Mouse (Mus musculus) embryonic fibroblast, embryonic 13.5 days (primary cell): ENCODE measurements at regions not wholly inside any gene's neighbourhood (a gene's known extent, or its start where the extent isn't known, plus 50 kb on each side); places are given as distances from the start of the nearest gene placed in this dataset.

Experiments used
- CTCF ChIP-seq: IDR thresholded peaks from 2 replicates; pipeline ENCODE4 v1.5.1; 2011; ENCODE audit warnings: mild to moderate bottlenecking, control low read depth, low read length, moderate library complexity, borderline replicate concordance; ENCODE audit not compliant: insufficient read depth
- POLR2A ChIP-seq: IDR thresholded peaks from 2 replicates; pipeline ENCODE4 v1.6.1; 2011; ENCODE audit warnings: low read depth, mild to moderate bottlenecking, control low read depth, low read length, moderate library complexity

GRCm38 (mm10) chr14:108279630-108280029 is 634.3 kb downstream of the Slitrk1 start:
- no peak for TF ChIP-seq POLR2A
- no peak for TF ChIP-seq CTCF
